Mouse (Mus musculus) cerebellum, postnatal 25 days (tissue): ENCODE measurements around the gene Gm11541.

ENCODE experiments used
- DNase-seq, 2 experiments: peaks; one replicate each; pipeline ENCODE4 v3.0.0; 2021; ENCODE audit warnings: mixed read lengths in 2 of 2

Gene Gm11541

DNA sequence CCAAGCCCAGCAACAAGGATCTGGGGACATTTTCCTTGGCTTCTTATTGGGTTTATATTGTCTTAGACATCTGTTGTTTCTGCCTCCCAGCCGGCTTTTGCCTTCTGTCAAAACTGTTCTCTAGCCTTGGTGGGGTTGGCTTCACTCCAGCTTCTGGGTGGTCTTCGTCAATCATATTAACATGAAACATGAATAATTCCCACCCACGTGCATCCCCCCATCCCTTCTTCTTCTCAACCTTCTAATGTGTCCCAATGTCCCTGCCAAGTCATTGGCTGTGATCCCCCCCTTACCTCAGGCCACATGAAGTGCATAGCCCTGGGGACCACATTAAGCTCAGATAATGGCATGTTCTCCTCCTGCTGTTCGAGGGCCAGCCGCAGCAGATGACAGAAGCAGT is at the start of gene Gm11541:
TSS of gene Gm11541 (minus strand) at position 28 of the 400 bp plus-strand sequence.
- no peak for DNase-seq

DNA sequence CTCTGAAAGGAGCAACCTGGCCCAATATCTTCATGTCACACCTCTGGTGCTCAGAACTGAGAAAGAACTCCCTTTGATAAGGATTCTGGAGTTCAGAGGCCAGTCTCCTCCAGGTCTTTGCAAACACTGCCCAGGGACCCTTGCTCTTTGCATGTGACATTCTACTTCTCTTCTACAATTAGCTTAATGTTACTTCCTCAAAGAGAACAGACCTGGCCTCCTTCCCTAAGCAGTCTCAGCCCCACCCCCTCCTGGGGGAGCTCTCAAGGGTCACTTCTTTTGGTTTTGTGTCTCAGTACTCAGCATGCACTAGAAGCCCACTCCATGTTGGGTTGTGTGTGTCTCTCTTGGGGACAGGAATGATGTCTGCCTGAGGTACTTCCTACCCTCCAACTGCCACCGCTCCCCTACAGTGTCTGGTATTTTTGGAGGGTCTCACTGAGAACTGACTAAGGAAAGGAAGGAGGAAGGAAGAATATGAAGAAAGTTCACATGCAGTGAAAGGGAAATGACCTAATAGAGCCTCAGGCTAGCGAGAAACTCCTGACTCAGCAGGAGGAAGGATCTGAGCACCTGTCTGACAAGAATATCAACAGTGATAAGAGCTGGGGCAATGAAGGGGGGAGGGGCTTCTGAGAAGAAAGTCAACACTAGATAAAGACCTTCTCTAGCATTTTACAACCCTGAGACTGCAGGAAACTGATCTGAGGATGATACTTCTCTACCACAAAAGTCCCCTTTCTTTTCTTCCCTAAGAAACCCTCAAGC is 48.8 kb upstream of the Gm11541 start:
- DNase-seq = no peak

DNA sequence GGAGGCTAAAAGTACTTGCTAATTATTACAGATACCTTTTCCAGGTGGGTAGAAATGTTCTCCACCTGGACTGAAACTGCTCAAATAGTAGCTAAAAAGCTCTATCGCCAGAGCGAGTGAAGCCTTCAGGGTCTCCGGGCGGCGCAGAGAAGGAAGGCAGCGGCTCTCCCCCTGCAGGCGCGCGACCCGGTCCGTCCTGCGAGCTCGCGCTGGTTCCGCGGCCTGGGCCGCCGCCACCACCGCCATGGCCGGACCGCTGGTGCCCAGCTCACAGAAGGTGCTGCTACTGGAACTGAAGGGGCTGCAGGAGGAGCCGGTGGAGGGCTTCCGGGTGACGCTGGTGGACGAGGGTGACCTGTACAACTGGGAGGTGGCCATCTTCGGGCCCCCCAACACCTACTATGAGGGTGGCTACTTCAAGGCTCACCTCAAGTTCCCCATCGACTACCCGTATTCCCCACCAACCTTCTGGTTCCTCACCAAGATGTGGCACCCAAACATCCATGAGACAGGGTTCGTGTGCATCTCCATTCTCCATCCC is 37.5 kb upstream of the Gm11541 start, which contains the start of gene Cdc34b:
TSS of gene Cdc34b (plus strand) at position 51 of the 541 bp plus-strand sequence.
- DNase-seq = no peak

DNA sequence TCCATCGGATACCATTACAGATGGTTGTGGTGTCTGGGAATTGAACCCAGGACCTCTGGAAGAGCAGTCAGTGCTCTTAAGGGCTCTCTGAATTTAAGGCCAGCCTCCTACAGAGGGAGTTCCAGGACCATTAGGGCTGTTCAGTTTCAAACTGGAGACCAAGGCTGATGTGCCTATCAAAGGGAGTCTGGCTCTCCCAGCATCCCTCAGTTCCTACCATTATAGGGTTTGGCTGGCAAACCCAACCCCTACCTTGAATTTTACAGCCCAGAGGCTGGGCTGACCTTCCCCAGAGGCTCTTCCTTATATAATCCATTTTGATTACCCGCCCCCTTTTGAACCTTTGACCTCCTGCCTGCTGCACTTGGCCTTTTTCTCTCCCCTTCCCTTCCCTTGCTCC is 31.4 kb upstream of the Gm11541 start:
- no peak for DNase-seq

DNA sequence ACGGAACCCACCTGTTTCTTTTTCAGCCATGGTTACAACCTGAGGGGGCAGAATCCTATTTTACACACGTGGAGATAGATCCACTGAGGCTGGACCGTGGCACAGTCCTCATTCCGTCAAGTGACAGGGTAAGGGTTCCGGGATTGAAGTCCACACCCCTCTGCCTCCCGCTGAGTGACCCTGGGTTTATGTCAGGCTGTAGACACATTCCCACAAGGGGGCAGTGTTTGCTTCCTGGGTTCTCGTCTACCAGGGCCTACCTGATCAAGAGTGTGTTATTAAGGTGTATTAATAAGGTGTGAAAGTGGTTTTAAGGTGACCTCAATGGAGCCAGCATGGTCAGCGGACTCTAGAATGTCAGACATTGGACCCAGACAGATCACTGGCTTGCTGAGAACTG is 28.5 kb upstream of the Gm11541 start:
- DNase-seq = no peak

DNA sequence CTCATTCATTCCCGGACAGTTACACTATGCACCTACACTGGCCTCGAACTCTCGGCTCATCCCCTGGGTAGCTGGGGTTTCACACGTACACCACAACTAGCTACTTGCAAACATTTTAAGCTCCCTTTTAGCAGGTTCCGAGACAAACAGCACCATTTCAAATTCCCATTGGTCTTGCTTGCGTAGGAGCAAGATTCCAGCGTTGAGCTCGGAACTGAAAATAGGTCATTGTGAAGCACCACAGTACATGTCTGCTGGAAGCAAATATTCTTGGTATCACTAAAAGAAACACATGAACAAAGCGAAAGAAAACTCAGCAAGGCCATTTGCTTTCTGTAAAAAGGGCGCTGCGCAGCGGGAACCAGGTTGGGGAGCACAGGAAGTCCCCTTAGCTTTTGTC is 26.9 kb upstream of the Gm11541 start:
- DNase-seq = no peak

DNA sequence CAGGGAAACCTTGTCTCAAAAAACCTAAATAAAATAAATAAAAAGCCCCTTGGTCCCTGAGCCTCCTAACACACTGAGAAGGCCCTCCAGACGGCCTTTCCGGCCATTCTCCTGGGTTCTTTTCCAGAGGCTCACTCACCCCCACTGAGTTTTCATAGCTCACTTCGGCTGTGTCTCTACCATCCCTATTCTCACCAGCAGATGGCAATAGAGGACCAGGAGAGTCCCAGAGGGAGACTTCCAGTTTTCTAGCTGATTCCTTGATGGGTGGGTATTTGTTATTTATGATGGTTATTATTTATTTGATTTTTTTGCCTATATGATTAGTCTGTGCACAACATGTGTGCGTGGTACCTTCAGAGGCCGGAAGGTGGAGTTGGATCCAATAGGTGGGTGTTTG is 26.0 kb upstream of the Gm11541 start:
- peak; percentile 57 to 80 for DNase-seq

DNA sequence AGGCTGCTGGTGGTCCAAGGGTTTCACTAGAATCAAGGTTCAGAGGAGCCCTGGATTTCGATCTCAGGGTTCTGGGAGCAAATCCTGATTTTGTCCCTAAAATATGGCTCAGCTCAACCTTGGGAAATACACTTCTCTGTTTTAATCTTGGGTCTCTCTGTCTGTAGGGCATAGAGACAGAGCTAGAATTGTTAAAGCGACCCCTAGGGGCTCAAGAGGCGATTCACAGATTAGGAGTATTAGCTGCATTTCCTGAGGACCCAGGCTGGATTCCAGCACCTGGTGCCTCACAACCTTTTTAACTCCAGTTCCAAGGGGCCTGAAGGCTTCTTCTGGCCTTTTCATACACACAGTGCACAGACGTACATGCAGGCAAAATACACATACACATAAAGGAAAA is 25.3 kb upstream of the Gm11541 start:
- DNase-seq = no peak

DNA sequence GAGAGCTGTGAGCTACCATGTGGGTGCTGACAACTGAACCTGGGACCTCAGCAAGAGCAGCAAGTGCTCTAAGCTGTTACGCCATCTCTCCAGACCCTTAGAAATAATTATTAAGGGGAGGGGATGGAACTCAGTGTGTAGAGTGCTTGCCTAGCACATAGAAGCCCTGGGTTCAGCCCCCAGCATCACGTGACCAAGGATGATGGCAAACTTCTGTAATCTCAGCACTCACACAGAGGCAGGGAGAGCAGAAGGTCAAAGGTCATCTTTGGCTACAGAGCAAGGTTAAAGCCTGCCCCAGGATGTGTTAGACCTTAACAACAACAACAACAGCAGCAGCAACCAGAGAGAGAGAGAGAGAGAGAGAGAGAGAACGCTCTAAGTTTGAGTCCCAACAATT is 24.2 kb upstream of the Gm11541 start:
- no peak for DNase-seq

DNA sequence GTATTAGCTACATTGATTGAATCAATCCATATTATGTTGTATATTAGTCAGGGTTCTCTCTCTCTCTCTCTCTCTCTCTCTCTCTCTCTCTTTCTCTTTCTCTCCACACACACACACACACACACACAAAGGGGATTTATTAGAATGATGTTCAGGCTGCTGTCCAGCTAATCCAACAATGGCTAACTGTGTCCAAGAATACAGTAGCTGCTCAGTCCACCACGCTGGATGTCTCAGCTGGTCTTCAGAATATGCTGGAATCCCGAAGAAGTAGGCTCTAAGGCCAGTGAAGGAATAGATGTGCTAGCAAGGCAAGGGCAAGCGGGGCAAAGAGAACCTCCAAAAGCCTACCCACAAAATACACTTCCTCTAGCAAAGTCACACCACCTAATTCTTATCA is 23.0 kb upstream of the Gm11541 start:
- DNase-seq = no peak

DNA sequence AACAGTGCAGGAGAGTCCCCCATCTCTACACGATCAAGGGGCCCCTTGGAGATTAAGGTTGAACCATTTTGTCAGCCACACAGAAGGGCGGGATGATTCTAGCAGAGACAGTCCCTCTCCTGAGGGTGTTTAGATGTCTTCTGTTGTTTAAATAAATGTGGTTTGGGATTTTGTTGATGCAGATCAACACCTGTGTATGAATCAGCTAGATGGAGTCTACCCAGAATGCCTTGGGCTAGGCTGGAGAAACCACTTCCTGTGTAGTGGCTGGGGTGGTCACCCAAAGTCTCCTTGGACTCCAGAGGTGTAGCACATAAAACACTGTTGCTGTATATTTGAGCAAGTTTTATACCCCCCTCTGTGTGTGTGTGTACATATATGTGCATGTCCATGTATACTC is 14.9 kb upstream of the Gm11541 start:
- no peak for DNase-seq

DNA sequence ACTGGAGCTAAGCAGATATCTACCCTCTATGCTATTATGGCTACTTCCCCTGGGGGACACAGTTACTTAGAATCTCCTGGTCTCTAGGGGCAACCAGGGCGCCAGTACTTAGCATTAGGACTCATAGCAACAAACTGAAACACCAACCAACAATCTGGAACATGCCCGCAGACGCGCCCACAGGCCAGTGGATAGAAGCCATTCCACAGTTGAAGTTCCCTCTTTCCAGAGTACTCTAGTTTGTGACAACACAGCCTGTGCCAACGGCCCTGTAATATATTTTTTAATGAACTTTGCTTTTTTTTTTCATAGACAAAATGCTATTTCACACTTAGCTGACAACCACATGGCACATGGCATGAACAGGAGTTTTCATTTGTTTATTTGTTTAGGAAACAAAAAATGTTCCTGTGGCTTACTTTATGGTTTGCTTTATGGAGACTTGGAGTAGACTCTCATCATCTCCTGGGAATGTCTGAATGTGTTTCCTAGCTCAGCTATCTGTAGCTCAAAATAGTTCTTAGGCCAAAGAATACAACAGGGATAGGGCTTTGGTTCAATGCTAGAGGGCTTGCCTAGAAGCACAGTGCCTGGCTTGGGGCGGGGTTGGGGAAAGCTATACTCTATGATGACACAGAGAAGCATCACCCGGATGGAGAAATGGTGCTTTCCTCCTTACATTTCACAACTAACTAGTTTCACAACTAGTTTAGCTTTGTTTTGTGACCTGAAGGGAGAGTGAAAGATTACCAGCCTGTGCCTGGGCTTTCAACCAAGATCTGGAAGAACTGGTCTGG is 14.0 kb upstream of the Gm11541 start:
- no peak for DNase-seq

DNA sequence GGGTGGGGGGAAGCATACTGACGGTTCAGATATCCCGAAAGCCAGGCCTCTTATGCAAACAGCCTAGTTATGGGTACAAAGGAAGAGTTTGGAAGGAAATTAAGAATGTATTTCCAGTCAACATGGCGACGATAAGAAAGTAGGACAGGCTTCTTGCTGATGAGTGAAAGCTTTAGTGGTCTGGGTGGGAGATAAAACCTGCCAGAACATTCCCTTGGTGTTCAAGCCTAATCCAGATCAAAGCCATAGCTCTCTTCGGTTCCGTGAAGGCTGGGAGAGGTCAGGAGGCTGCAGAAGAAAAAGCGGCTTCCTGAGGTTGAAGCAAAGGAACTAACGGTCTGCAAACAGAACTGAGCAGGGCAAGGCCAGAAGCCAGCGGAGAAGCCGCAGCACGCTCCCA is 12.9 kb upstream of the Gm11541 start:
- no peak for DNase-seq

DNA sequence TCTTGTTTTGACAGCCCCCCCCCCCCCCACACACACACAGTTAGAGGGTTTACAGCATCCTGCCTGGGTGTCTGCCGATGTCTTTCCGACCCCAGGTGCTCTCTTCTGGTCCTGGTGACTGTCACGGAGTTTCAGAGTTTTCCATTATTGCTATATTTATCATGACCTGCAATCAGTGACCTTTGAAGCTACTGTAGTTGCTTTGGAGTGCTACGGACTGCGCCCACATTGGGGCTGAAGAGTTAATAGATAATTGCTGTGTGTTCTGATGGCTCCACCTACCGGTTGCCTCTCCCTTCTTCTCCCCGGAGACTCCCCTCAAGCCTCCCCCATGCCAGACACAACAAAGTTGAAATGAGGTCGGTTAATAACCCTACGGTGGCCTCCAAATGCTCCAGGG is 12.5 kb upstream of the Gm11541 start:
- DNase-seq = peak; percentile 35 to 61

DNA sequence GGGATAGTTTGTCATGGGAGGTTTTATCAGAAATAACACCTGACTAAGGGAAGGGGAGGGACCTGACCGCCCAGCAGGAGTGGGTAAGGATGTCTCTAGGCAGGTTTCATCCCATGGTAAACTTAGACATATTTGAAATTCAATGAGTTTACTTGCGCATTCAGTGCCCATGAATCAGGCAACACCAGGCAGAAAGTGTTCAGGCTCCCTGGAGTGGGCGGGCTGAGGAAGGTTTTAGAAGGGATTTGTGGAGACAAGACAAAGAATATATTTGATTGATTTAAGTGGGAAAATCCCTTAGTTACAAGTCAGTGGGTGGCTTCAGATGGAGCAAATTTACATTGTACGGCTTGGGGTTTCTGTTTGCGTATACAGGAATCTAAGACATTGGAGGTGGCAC is 11.3 kb upstream of the Gm11541 start:
- no peak for DNase-seq

DNA sequence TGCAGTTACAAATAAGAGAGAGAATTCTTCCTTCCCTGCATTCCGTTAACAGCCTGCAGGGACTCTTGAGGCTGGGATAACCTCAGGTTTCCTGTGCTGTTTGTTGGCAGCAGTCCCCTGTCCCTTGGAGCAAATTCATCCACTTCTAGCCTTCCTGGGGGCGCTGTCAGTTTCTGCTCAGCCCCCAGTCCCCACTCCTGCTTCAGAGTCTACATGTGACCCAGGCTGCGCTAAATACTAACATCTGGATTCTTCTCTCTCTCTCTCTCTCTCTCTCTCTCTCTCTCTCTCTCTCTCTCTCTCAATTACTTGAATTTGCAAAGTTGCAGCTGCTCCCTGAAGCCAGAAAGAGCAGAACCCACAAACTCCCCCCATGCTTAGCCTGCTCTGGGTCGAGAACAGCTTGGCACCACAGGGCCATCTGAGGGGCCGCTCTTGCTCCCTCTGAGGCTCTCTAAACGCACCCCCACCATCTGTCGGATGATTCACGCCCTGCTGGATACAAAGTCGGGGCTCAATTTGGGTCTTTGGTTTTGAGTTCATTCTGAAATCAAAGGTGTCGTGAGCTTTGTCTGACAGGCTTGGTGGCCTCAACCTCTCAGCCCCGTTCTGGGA is 9.1 kb upstream of the Gm11541 start:
- DNase-seq = peak in 1 of 2 experiments; percentile 17

DNA sequence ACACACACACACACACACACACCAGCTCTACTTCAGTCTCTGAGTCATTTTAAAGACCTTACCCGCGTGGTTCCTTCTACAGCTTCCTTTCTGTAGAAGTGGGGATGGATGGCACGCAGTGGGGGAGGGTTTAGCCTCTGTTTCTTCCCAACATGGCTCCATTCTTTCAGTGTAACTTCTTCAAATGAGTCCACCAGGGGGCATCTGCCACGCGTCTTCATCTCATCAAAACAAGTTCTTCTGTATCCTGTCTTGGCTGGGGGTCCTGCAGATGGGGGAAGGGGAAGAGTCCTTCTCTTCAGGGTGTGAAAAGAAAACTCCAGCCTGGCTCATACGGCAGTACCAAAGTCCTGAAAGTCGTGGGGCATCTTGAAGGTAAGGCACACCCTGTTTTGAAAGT is 279 bp downstream of the Gm11541 start:
- no peak for DNase-seq

DNA sequence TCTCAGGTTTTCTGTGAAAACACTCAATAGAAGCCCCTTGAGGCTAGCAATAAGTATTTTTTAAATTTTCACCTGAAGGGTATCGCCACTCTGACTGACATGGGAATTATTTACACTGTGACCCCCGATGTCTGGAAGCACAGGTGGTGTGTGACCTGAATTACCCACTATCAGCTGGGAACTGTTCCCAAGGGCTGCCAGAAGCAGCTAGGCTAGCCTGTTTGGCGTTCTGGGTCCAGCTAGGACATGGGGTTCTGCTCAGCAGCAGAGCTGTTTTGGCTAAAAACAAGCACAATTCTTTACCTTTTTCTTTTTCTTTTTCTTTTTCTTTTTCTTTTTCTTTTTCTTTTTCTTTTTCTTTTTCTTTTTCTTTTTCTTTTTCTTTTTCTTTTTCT is 2.1 kb downstream of the Gm11541 start:
- DNase-seq = peak; percentile 20 to 36

DNA sequence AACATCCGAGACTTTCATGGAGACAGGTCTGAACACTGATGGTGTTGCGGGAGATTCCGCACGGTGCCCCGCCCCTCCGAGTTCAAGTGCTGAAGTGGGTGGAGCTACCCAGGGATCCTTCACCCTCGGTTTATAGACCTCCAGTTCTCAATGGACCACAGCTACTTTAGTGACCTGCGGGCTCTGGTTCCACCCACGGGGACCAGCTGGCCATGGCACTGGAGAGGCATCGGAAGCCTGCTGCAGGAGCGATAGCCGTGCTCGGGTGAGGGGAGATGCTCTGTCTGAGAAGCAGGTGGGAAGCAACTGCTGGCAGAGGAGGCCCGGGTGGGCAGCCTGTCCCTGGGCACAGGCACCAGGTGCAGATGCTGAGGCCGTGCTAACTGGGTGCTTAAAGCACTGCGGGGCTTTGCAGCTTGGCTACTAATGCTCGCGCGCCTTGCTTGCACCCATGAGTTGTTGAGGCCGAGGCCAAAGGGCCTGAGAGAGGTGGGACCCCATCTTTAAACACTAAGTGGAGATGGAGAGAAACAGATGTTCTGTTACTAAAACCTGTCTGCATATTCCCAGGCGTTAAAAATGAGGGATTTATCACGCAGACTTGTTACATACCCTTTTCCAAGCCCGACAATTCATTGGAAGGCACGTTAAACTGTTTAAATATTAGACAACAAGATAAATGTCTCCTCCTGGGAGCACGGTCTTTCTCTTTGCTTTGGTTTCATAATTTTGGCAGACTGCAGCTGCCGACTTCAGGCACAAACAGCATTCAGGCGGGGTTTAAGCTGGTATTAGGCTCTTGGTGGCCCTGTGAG is 2.7 kb downstream of the Gm11541 start:
- DNase-seq = peak; percentile 29 to 44

DNA sequence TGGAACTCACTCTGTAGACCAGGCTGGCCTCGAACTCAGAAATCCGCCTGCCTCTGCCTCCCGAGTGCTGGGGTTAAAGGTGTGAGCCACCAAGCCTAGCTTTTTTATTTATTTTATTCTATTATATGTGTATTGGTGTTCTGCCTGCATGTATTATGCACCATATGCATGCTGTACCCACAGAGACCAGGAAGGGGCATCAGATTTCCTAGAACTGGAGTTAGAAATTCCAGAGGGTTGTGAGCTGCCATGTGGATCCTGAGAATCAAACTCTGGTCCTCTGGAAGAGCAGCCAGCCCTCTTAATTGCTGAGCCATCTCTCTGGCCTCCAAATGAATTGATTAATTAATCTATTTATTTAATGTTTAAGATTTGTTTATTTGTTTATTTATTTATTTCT is 4.9 kb downstream of the Gm11541 start:
- DNase-seq = no peak

DNA sequence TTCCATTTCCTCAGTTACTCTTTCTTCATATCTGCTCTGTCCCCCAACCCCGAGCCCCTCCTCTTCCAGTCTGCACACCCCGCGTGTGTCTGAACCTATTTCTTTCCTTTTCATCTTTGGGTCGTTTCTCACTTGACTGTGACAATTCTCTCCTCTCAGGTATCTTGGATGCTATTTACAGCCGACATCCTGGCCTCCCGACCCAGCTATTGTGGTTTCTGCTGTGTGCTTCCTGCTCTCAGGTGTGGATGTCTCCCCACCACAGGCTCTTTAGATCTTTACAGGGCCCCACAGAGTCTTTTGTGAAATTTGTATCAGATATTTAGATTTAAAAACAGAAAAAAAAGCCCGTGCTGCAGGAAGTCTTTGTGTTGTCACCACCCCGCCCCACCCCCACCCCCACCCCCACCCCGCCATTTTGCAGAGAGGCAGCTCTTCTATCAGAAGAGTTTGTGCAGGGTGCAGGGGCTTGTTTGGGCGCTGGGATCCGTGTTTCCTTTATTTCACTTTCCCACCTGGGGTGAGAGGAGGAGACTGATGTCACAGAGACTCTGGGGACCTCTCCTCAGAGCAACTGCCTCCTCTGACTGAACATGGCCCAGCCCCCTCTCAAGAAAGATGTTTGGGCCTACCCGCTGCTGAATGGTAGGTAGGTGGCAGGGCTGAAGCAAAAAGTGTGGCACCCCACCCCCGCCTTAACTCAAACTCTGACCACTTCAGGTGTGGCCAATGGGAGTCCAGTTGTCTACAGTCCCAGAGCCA is 6.4 kb downstream of the Gm11541 start:
- DNase-seq = no peak

DNA sequence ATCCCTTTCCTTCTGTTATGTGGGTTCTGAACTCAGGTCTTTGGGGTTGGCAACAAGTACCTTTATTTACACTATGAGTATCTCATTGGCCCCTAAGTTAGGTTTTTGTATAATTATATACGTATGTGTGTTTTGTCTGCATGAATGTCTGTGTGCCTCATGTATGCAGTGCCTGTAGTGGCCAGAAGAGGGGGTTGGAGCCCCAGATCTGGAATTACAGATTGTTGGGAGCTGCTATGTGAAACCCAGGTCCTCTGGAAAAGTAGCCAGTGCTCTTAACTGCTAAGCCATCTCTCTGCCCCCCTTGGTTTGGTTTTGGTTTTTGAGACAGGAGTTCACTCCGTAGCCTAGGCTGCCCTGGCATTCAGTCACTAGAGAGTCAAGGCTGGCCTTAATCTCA is 7.2 kb downstream of the Gm11541 start:
- DNase-seq = no peak
